Mouse (Mus musculus) kidney, postnatal 0 days (tissue): ENCODE data around the gene Ccnb1ip1. TPM values are rescaled to one million over a fixed set of nuclear protein-coding genes. Genes with fewer than 3 reads are reported as not detected.

Experiments
- ATAC-seq: fragments of 200-750 bp; cut with Nextera tagmentation; replicated peaks from 2 replicates; pipeline ENCODE4 v1.8.0; 2017; ENCODE audit warnings: low read depth, moderate number of reproducible peaks, moderate TSS enrichment, moderate library complexity; ENCODE audit not compliant: low FRiP score
- DNase-seq: peaks from one replicate; pipeline ENCODE4 v3.0.0-alpha.2; 2016; ENCODE audit warnings: low spot score
- H3K27ac ChIP-seq: fragments of 300-500 bp; sonication (generic); 2 replicates; pipeline ENCODE4 v1.5.1; 2014; ENCODE audit warnings: mild to moderate bottlenecking
- H3K27me3 ChIP-seq: fragments of 300-500 bp; sonication (generic); 2 replicates; pipeline ENCODE4 v1.6.1; 2014; ENCODE audit warnings: low read length, mixed read lengths; ENCODE audit not compliant: insufficient read depth
- H3K36me3 ChIP-seq: fragments of 300-500 bp; sonication (generic); 2 replicates; pipeline ENCODE4 v1.6.1; 2014; ENCODE audit warnings: low read length, mixed read lengths; ENCODE audit not compliant: insufficient read depth
- H3K4me1 ChIP-seq: fragments of 300-500 bp; sonication (generic); replicated peaks from 2 replicates; pipeline ENCODE4 v1.6.1; 2014; ENCODE audit warnings: antibody characterized with exemption, low read length, mixed read lengths; ENCODE audit not compliant: insufficient read depth
- H3K4me2 ChIP-seq: fragments of 300-500 bp; sonication (generic); 2 replicates; pipeline ENCODE4 v1.6.1; 2014; ENCODE audit warnings: mild to moderate bottlenecking, low read length, moderate library complexity, mixed read lengths
- H3K4me3 ChIP-seq: fragments of 300-500 bp; sonication (generic); replicated peaks from 2 replicates; pipeline ENCODE4 v1.5.1; 2014; ENCODE audit warnings: low read depth, low read length
- H3K9ac ChIP-seq: fragments of 300-500 bp; sonication (generic); 2 replicates; pipeline ENCODE4 v1.6.1; 2014; ENCODE audit warnings: low read depth, low read length
- H3K9me3 ChIP-seq: fragments of 300-500 bp; sonication (generic); replicated peaks from 2 replicates; pipeline ENCODE4 v1.6.1; 2016; ENCODE audit warnings: low read length, inconsistent platforms, mixed read lengths
- CTCF ChIP-seq: IDR thresholded peaks from 2 replicates; pipeline ENCODE4 v1.5.1; 2016; ENCODE audit warnings: antibody characterized with exemption, low read depth, mild to moderate bottlenecking, moderate library complexity
- WGBS: fragments of 180-500 bp; shearing (Covaris S2); extraction: QIAGEN DNeasy Blood & Tissue Kit; methylation state at CpG from one replicate; pipeline ENCODE4 v1.1.7; 2014; 5-methylcytosine and 5-hydroxymethylcytosine counted together
- polyA plus RNA-seq: library from polyadenylated mRNA; unstranded; fragments of >200 nt; fragmentation: Nextera tagmentation; extraction: Ambion mirVana; gene quantifications from 2 replicates; pipeline ENCODE4 v1.2.1, GENCODE M21; 2015

Ccnb1ip1 gene
- polyA plus RNA-seq, 1 experiment from 2014 or later, result not detected

GRCm38 (mm10) chr14:50765736-50766135, 41.8 kb downstream of the Ccnb1ip1 start:
- ATAC-seq (no peak), DNase-seq (no peak)
- 94% methylated on average over 6 of the region's 6 CpGs for WGBS
- H3K27ac ChIP-seq, result no peak overlapping the region
- peaks cover 31% of the 10 kb centered on the region for H3K36me3 ChIP-seq
- H3K9me3 ChIP-seq, result no peaks in the 10 kb centered on the region
- H3K27me3 ChIP-seq, result no peaks in the 10 kb centered on the region
- no peak overlapping the region for H3K9ac ChIP-seq
- H3K4me2 ChIP-seq, result no peak overlapping the region
- H3K4me1 ChIP-seq, result no peaks in the 10 kb centered on the region
- no peak for TF ChIP-seq CTCF
- no peak overlapping the region for H3K4me3 ChIP-seq

DNA sequence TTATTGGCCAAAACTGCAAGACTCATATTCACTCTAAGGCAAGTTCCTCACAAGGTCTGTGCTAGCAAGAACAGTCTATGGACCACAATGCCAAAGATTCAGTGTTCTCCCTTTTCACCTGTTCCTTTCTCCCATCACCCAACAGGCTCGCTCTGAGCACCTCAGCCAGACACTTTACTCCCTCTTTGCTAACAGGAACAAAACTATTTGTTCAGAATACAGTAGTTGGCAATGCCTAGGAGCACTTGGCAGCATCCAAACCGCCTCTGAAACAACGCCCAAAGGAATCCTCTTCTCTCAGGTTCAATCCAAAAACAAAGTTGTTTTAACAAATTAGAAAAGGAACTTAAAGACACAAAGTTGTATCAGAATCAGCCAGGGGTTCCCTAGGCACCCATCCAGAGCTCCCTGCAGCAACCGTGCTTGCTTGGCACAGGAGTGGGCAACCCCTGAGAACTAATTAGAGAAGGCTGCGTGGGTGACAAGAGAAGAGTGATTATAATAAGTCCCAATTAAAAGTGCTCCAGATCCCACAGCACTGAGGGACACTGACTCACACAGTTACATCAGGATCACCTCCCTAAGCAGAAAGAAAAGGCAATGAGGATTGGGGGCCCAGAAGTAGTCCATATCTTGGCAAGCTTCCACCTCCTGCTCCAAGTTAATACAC, 49.0 kb downstream of the Ccnb1ip1 start:
- Histone ChIP-seq H3K27me3 (no peaks in the 10 kb centered on the region), H3K4me1 (no peaks in the 10 kb centered on the region), H3K9me3 (no peaks in the 10 kb centered on the region), H3K4me2 (no peak overlapping the region), H3K27ac (no peak overlapping the region), H3K9ac (no peak overlapping the region), H3K4me3 (no peak overlapping the region), H3K36me3 (no peaks in the 10 kb centered on the region)
- WGBS, result 82% methylated on average over 5 of the region's 5 CpGs
- no peak for DNase-seq
- TF ChIP-seq CTCF, result no peak
- ATAC-seq, result no peak

GRCm38 (mm10) chr14:50744994-50745393, 62.5 kb downstream of the Ccnb1ip1 start, which contains the start of gene Olfr749:
TSS of gene Olfr749 (minus strand) at chr14:50745094.
- H3K4me3 ChIP-seq, result no peak within 1 kb of the TSS
- no peak for TF ChIP-seq CTCF
- H3K4me1 ChIP-seq, result no peaks in the 10 kb centered on the region
- H3K36me3 ChIP-seq, result no peaks in the 10 kb centered on the region
- no peaks in the 10 kb centered on the region for H3K27me3 ChIP-seq
- no peak within 1 kb of the TSS for H3K4me2 ChIP-seq
- DNase-seq, result no peak
- no peak within 1 kb of the TSS for H3K9ac ChIP-seq
- H3K9me3 ChIP-seq, result no peaks in the 10 kb centered on the region
- H3K27ac ChIP-seq, result no peak within 1 kb of the TSS
- ATAC-seq, result no peak

DNA sequence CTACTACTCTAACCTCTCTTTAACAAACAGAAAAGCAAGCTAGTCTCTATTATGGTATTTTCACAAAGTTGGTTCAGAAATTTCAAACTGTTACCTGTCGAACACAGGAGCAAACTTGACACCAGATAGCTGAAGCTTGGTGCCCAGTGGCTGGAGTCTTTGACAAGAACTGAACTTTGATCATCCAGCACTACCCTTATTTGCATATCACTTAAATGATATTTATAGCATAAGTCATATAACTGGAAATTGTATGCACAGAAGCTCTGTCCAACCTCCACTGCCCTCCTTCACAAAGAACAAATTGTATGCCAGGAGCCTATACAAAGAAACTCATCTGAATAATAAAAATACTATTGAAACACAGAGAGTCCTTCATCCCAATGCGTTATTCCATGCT, 65.9 kb downstream of the Ccnb1ip1 start:
- TF ChIP-seq CTCF, result no peak
- Histone ChIP-seq H3K9ac (no peak overlapping the region), H3K4me1 (no peaks in the 10 kb centered on the region), H3K4me2 (no peak overlapping the region), H3K4me3 (no peak overlapping the region), H3K27me3 (no peaks in the 10 kb centered on the region), H3K9me3 (no peaks in the 10 kb centered on the region), H3K27ac (no peak overlapping the region), H3K36me3 (no peaks in the 10 kb centered on the region)
- DNase-seq, result no peak
- ATAC-seq, result no peak
- WGBS, result 68% methylated on average over 2 of the region's 2 CpGs

- no peaks in the 10 kb centered on the region for H3K4me1 ChIP-seq
- no peak for TF ChIP-seq CTCF
- H3K27ac ChIP-seq, result no peak overlapping the region
- no peaks in the 10 kb centered on the region for H3K36me3 ChIP-seq
- DNase-seq (no peak), ATAC-seq (no peak)
- no peaks in the 10 kb centered on the region for H3K9me3 ChIP-seq
- WGBS, result 71% methylated on average over 2 of the region's 2 CpGs
- no peak overlapping the region for H3K4me3 ChIP-seq
- H3K4me2 ChIP-seq, result no peak overlapping the region
- no peak overlapping the region for H3K9ac ChIP-seq
- H3K27me3 ChIP-seq, result no peaks in the 10 kb centered on the region
Measured at GRCm38 (mm10) chr14:50740334-50740733, 67.2 kb downstream of the Ccnb1ip1 start.

Other genes with a start within 250 kb of the Ccnb1ip1 start
- not detected in 2 replicates for gene Olfr744, start 192.9 kb downstream of the Ccnb1ip1 start, polyA plus RNA-seq
- gene Olfr745, start 168.3 kb downstream of the Ccnb1ip1 start, polyA plus RNA-seq, result not detected in 2 replicates
- gene Olfr746, start 160.6 kb downstream of the Ccnb1ip1 start, polyA plus RNA-seq, result not detected in 2 replicates
- not detected in 2 replicates for gene Olfr747, start 114.5 kb downstream of the Ccnb1ip1 start, polyA plus RNA-seq
- gene Olfr748, start 100.4 kb downstream of the Ccnb1ip1 start, polyA plus RNA-seq, result not detected in 2 replicates
- gene Olfr749, start 62.6 kb downstream of the Ccnb1ip1 start, polyA plus RNA-seq, result not detected in 2 replicates
- 58.4 and 65.4 TPM in 2 replicates for gene Ttc5, start 22.2 kb downstream of the Ccnb1ip1 start, polyA plus RNA-seq
- gene Parp2, start 109 bp upstream of the Ccnb1ip1 start, polyA plus RNA-seq, result 49.0 and 50.3 TPM in 2 replicates
- 8.4 and 10.9 TPM in 2 replicates for gene Tep1, start 62.8 kb upstream of the Ccnb1ip1 start, polyA plus RNA-seq
- gene Klhl33, start 89.8 kb upstream of the Ccnb1ip1 start, polyA plus RNA-seq, result 0.24 and 0.37 TPM in 2 replicates
- 122 and 138 TPM in 2 replicates for gene Osgep, start 117.2 kb upstream of the Ccnb1ip1 start, polyA plus RNA-seq
- gene Apex1, start 117.2 kb upstream of the Ccnb1ip1 start, polyA plus RNA-seq, result 211 and 212 TPM in 2 replicates
- gene Pip4p1, start 123.1 kb upstream of the Ccnb1ip1 start, polyA plus RNA-seq, result 49.5 and 52.6 TPM in 2 replicates
- gene Pnp, start 123.3 kb upstream of the Ccnb1ip1 start, polyA plus RNA-seq, result 78.5 and 81.0 TPM in 2 replicates
- not detected in 2 replicates for gene Gm49342, start 136.8 kb upstream of the Ccnb1ip1 start, polyA plus RNA-seq
- gene Pnp2, start 148.3 kb upstream of the Ccnb1ip1 start, polyA plus RNA-seq, result 0.79 and 1.1 TPM in 2 replicates
- gene Rnase10, start 200.0 kb upstream of the Ccnb1ip1 start, polyA plus RNA-seq, result 0.08 and 0.11 TPM in 2 replicates
- 0.11 TPM in 1 of 2 replicates, not detected in the other for gene Rnase9, start 234.1 kb upstream of the Ccnb1ip1 start, polyA plus RNA-seq
- gene Rnase11, start 242.4 kb upstream of the Ccnb1ip1 start, polyA plus RNA-seq, result 0.27 TPM in 1 of 2 replicates, not detected in the other
- gene Rnase12, start 249.9 kb upstream of the Ccnb1ip1 start, polyA plus RNA-seq, result 10.3 and 11.1 TPM in 2 replicates